Comparison of ENCODE assay signal across 12 mouse cellular contexts in the genomic region with DNA sequence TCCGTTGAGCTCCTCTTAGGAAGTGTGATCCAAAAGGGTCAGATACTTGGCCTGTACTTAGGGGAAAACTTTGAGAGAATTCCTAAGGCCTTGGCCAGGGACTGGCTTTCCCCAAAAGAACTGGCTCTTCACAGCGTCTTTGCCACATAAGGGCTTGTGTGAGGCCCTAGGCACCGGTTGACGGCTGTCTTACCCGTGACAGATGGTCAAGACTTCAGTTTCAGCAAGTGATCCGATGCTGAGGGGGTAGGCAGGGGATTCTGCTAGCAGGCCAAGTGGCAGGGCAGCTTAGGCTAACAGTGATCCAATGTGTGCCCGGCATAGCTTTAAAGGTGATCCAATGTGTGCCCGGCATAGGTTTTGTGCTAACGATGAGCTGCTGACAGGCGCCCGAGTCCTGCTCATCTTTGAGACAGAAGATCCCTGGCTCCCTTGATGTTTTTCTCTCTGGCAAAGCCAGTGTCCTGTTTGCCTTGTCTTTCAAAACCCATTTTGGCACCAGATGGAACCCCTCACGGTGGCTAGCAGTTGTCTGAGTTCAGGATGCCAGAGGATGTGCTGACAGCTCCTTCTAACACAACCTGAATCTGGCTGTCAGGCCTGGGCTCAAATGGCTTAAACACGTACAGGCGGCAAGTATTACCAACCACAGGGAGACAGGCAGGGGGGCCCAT.
DNase-seq lines count a peak whose midpoint lies in the region; ATAC-seq and TF ChIP-seq lines count a peak whose summit lies in the region.
"Had no signal": no experiment of that assay in that cellular context is flagged by ENCODE, and none has a peak within 500 bp of the region (broad histone marks: within the 10 kb centered on the region; RNA-seq: fewer than 3 reads in every experiment).

No protein-coding gene starts in this region.

- ATAC-seq in hindbrain, embryonic 16.5 days, result peak; percentile 83

- DNase-seq in heart, adult 11 months, result peak; percentile 94
- DNase-seq in heart, adult 8-10 months (ENCODE audit: low spot score), result no peak
- peak; percentile 88 for DNase-seq in cerebellum, adult 9-10 months
- DNase-seq in heart, adult 9 months (ENCODE audit: low spot score in 2 of 2), result peak; percentile 15 to 45
- DNase-seq in right cerebral cortex, adult 18-20 months, result no peak
- no peak for DNase-seq in frontal cortex, postnatal 14 days (ENCODE audit: low spot score in 2 of 2)
- DNase-seq in thymus, adult 2 months, result no peak
- DNase-seq: layer of hippocampus, postnatal 36 days; right cerebral cortex, postnatal 4 days had no signal

- H3K4me3 ChIP-seq in hindbrain, embryonic 16.5 days (ENCODE audit: low read length), result no peak overlapping the region
- no peak overlapping the region for H3K4me3 ChIP-seq in thymus, adult 2 months (ENCODE audit: control insufficient read depth, insufficient read depth, low read length)
- H3K4me3 ChIP-seq: erythroblast, embryonic 14.5 days had no signal

- no peaks in the 10 kb centered on the region for H3K27me3 ChIP-seq in hindbrain, embryonic 16.5 days (replicated peaks; ENCODE audit: control insufficient read depth, insufficient read depth, low read length)
- H3K27me3 ChIP-seq in thymus, adult 2 months (ENCODE audit: control insufficient read depth, insufficient read depth, low read length), result no peaks in the 10 kb centered on the region

- no peak for TF ChIP-seq CTCF in thymus, adult 2 months (IDR thresholded peaks at IDR 0.05; ENCODE audit: borderline replicate concordance, control insufficient read depth, extremely low read depth, insufficient read depth, low read length, poor library complexity)

- H3K36me3 ChIP-seq in hindbrain, embryonic 16.5 days (ENCODE audit: control insufficient read depth, insufficient read depth, low read length), result no peaks in the 10 kb centered on the region
- no peaks in the 10 kb centered on the region for H3K36me3 ChIP-seq in thymus, adult 2 months (ENCODE audit: control insufficient read depth, insufficient read depth, low read length)

- WGBS in hindbrain, embryonic 16.5 days, result 58% methylated on average over 14 of the region's 14 CpGs
- 98% methylated on average over 14 of the region's 14 CpGs for WGBS in thymus, adult 2 months

- TF ChIP-seq POLR2A in thymus, adult 2 months (IDR thresholded peaks at IDR 0.05; ENCODE audit: control insufficient read depth, extremely low read depth, insufficient read depth, low read length, poor library complexity), result no peak

- H3K9me3 ChIP-seq in hindbrain, embryonic 16.5 days (ENCODE audit: control insufficient read depth, low read length), result no peaks in the 10 kb centered on the region

- no peak overlapping the region for H3K4me2 ChIP-seq in hindbrain, embryonic 16.5 days (ENCODE audit: low read length)

- peaks cover 8% of the 10 kb centered on the region for H3K4me1 ChIP-seq in hindbrain, embryonic 16.5 days (ENCODE audit: control insufficient read depth, insufficient read depth, low read depth, low read length)
- 0 out of 2 replicates have a peak, but pooled peaks cover 3% of the 10 kb centered on the region for H3K4me1 ChIP-seq in thymus, adult 2 months (replicated peaks; ENCODE audit: control insufficient read depth, insufficient read depth, low read length)

- H3K27ac ChIP-seq in hindbrain, embryonic 16.5 days (ENCODE audit: low read depth, low read length), result 0 out of 2 replicates have a peak overlapping the region, but pooled peaks have one; percentile 12
- H3K27ac ChIP-seq in thymus, adult 2 months (ENCODE audit: control insufficient read depth, insufficient read depth, low read length), result no peak overlapping the region
- H3K27ac ChIP-seq: liver, embryonic 14.5 days had no signal

- H3K9ac ChIP-seq in hindbrain, embryonic 16.5 days (ENCODE audit: low read depth, low read length), result no peak overlapping the region
- H3K9ac ChIP-seq: liver, embryonic 14.5 days had no signal

Comparison
In these comparisons a context has a peak if more than half of its experiments do, and no peak if none do; other contexts are left out.
1. DNase-seq: peak in heart, adult 11 months (single experiment), cerebellum, adult 9-10 months (single experiment) and heart, adult 9 months (2 of 2); none in heart, adult 8-10 months (single experiment), right cerebral cortex, adult 18-20 months (single experiment), frontal cortex, postnatal 14 days (0 of 2) and thymus, adult 2 months (single experiment).